ENCODE assay signal across 17 mouse cellular contexts in the genomic region with DNA sequence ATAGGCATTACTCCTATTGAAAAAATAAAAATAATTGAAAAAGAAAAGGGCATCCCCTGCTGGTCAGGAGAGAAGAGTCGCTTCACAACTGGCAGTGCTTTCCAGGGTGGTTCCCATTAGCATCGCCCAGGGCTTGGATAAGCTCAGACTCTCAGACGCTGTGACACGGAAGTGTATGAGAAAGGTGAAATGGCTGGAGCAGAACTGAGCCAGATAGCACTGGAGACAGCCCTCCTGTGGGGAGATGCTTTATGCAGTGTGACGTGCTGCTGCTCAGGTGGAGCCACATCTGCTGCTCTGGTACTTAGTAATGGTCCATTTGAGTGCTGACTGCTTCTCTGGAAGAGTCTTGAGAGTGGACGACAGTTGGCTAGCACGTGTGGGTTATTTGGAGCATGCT. TPM values are rescaled to one million over a fixed set of nuclear protein-coding genes. Genes with fewer than 3 reads are reported as not detected.
DNase-seq lines count a peak whose midpoint lies in the region; ATAC-seq and TF ChIP-seq lines count a peak whose summit lies in the region.
"Had no signal": no experiment of that assay in that cellular context is flagged by ENCODE, and none has a peak within 500 bp of the region (broad histone marks: within the 10 kb centered on the region; RNA-seq: fewer than 3 reads in every experiment).

No protein-coding gene starts in this region.

- WGBS in hindbrain, postnatal 0 days, result 64% methylated on average over 7 of the region's 7 CpGs
- WGBS in hindbrain, embryonic 12.5 days, result 70% methylated on average over 7 of the region's 7 CpGs
- 71% methylated on average over 7 of the region's 7 CpGs for WGBS in lung, postnatal 0 days
- 70% methylated on average over 7 of the region's 7 CpGs for WGBS in stomach, embryonic 16.5 days

- no peaks in the 10 kb centered on the region for H3K4me1 ChIP-seq in hindbrain, postnatal 0 days (ENCODE audit: insufficient read depth, low read length)
- H3K4me1 ChIP-seq in hindbrain, embryonic 12.5 days, result no peaks in the 10 kb centered on the region
- peaks cover 10% of the 10 kb centered on the region; the same call in 1 of the 2 replicates for H3K4me1 ChIP-seq in lung, postnatal 0 days (ENCODE audit: insufficient read depth, low read depth, low read length)
- H3K4me1 ChIP-seq in stomach, embryonic 16.5 days (ENCODE audit: control insufficient read depth, insufficient read depth, low read length), result peaks cover 40% of the 10 kb centered on the region
- H3K4me1 ChIP-seq: limb, embryonic 10.5 days had no signal

- TF ChIP-seq CTCF in hindbrain, postnatal 0 days (IDR thresholded peaks at IDR 0.05; ENCODE audit: low read depth), result peak; percentile 38
- TF ChIP-seq CTCF in lung, postnatal 0 days (IDR thresholded peaks at IDR 0.05), result peak; percentile 39; the same call in 1 of the 2 replicates

- H3K9me3 ChIP-seq in hindbrain, postnatal 0 days (ENCODE audit: low read length), result no peaks in the 10 kb centered on the region
- no peaks in the 10 kb centered on the region for H3K9me3 ChIP-seq in hindbrain, embryonic 12.5 days (replicated peaks)
- no peaks in the 10 kb centered on the region for H3K9me3 ChIP-seq in lung, postnatal 0 days (ENCODE audit: low read length)
- H3K9me3 ChIP-seq in stomach, embryonic 16.5 days (replicated peaks; ENCODE audit: control insufficient read depth, low read length), result no peaks in the 10 kb centered on the region
- H3K9me3 ChIP-seq: limb, embryonic 10.5 days had no signal

- DNase-seq in hindbrain, postnatal 0 days (ENCODE audit: low spot score), result peak; percentile 17
- no peak for DNase-seq in lung, postnatal 0 days (ENCODE audit: low spot score)
- DNase-seq in lung, postnatal 14 days, result no peak
- peak; percentile 62 for DNase-seq in R1 (ENCODE audit: low read depth, low spot score)
- DNase-seq in right cerebral cortex, adult 18-20 months, result no peak
- DNase-seq: cerebellum, adult 9-10 months; heart, adult 11 months; heart, postnatal 36 days; kidney, adult 9 months; layer of hippocampus, adult 9-11 months; midbrain, embryonic 14.5 days; right cerebral cortex, postnatal 4 days; thymus, postnatal 4 days had no signal

- no peak overlapping the region for H3K4me2 ChIP-seq in hindbrain, postnatal 0 days (ENCODE audit: low read depth, low read length)
- no peak overlapping the region for H3K4me2 ChIP-seq in hindbrain, embryonic 12.5 days (replicated peaks)
- no peak overlapping the region for H3K4me2 ChIP-seq in lung, postnatal 0 days (replicated peaks; ENCODE audit: low read depth, low read length)
- H3K4me2 ChIP-seq in stomach, embryonic 16.5 days (ENCODE audit: low read depth, low read length), result no peak overlapping the region

- no peak for TF ChIP-seq EP300 in lung, postnatal 0 days (IDR thresholded peaks at IDR 0.05)

- no peak overlapping the region for H3K27ac ChIP-seq in hindbrain, postnatal 0 days
- no peak overlapping the region for H3K27ac ChIP-seq in hindbrain, embryonic 12.5 days
- H3K27ac ChIP-seq in lung, postnatal 0 days (ENCODE audit: low read length), result no peak overlapping the region
- H3K27ac ChIP-seq in stomach, embryonic 16.5 days (ENCODE audit: low read length), result peak overlapping the region; percentile 4; the same call in 1 of the 2 replicates
- H3K27ac ChIP-seq: limb, embryonic 10.5 days had no signal

- 0 out of 2 replicates have a peak, but pooled peaks have one; percentile 53 for ATAC-seq in hindbrain, postnatal 0 days
- no peak for ATAC-seq in hindbrain, embryonic 12.5 days (ENCODE audit: low FRiP score)
- ATAC-seq in lung, postnatal 0 days, result no peak
- no peak for ATAC-seq in stomach, embryonic 16.5 days (ENCODE audit: insufficient read depth, low FRiP score)
- ATAC-seq: activated CD4-positive, CD25-positive, alpha-beta regulatory T cell, adult 4 months had no signal

- no peaks in the 10 kb centered on the region for H3K36me3 ChIP-seq in hindbrain, postnatal 0 days (ENCODE audit: insufficient read depth, low read length)
- H3K36me3 ChIP-seq in hindbrain, embryonic 12.5 days, result no peaks in the 10 kb centered on the region
- H3K36me3 ChIP-seq in lung, postnatal 0 days (ENCODE audit: insufficient read depth, low read length), result no peaks in the 10 kb centered on the region
- no peaks in the 10 kb centered on the region for H3K36me3 ChIP-seq in stomach, embryonic 16.5 days (ENCODE audit: control insufficient read depth, insufficient read depth, low read length)
- H3K36me3 ChIP-seq: limb, embryonic 10.5 days had no signal

- no peaks in the 10 kb centered on the region for H3K27me3 ChIP-seq in hindbrain, postnatal 0 days (ENCODE audit: insufficient read depth, low read length)
- H3K27me3 ChIP-seq in hindbrain, embryonic 12.5 days, result no peaks in the 10 kb centered on the region
- H3K27me3 ChIP-seq in lung, postnatal 0 days (replicated peaks; ENCODE audit: insufficient read depth, low read length), result no peaks in the 10 kb centered on the region
- H3K27me3 ChIP-seq in stomach, embryonic 16.5 days (ENCODE audit: control insufficient read depth, insufficient read depth, low read length), result no peaks in the 10 kb centered on the region

- H3K4me3 ChIP-seq in hindbrain, postnatal 0 days (ENCODE audit: low read length), result no peak overlapping the region
- no peak overlapping the region for H3K4me3 ChIP-seq in hindbrain, embryonic 12.5 days
- H3K4me3 ChIP-seq in lung, postnatal 0 days (ENCODE audit: low read depth, low read length), result no peak overlapping the region
- no peak overlapping the region for H3K4me3 ChIP-seq in stomach, embryonic 16.5 days (replicated peaks; ENCODE audit: low read length)
- H3K4me3 ChIP-seq: limb, embryonic 10.5 days had no signal

- no peak overlapping the region for H3K9ac ChIP-seq in hindbrain, postnatal 0 days (replicated peaks; ENCODE audit: low read length)
- no peak overlapping the region for H3K9ac ChIP-seq in hindbrain, embryonic 12.5 days
- H3K9ac ChIP-seq in lung, postnatal 0 days (replicated peaks; ENCODE audit: low read depth), result no peak overlapping the region
- peak overlapping the region; percentile 3; the same call in 1 of the 2 replicates for H3K9ac ChIP-seq in stomach, embryonic 16.5 days (ENCODE audit: low read length)

RNA-seq across cellular contexts. Expression of gene Rabgef1, which starts 8.8 kb away (rescaled TPM):
- total RNA-seq in hindbrain, postnatal 0 days (2014; rRNA removed), result 16.1 and 19.9 TPM in 2 replicates
- polyA plus RNA-seq in hindbrain, postnatal 0 days (2015; fragmentation: Nextera tagmentation; extraction: Ambion mirVana), result 27.4 and 28.9 TPM in 2 replicates
- 33.3 and 38.2 TPM in 2 replicates for polyA plus RNA-seq in hindbrain, embryonic 12.5 days (2016; fragmentation: Nextera tagmentation; extraction: Ambion mirVana)
- 48.4 and 50.5 TPM in 2 replicates for polyA plus RNA-seq in lung, postnatal 0 days (2015; fragmentation: Nextera tagmentation; extraction: Ambion mirVana)
- 34.5 and 38.8 TPM in 2 replicates for polyA plus RNA-seq in stomach, embryonic 16.5 days (2015; fragmentation: Nextera tagmentation; extraction: Ambion mirVana)

RNA-seq across cellular contexts. Expression of gene Kctd7, which starts 35.7 kb away (rescaled TPM):
- total RNA-seq in hindbrain, postnatal 0 days (2014; rRNA removed), result 20.8 and 31.7 TPM in 2 replicates
- 10.9 and 11.2 TPM in 2 replicates for polyA plus RNA-seq in hindbrain, postnatal 0 days (2015; fragmentation: Nextera tagmentation; extraction: Ambion mirVana)
- polyA plus RNA-seq in hindbrain, embryonic 12.5 days (2016; fragmentation: Nextera tagmentation; extraction: Ambion mirVana), result 8.7 and 10.1 TPM in 2 replicates
- polyA plus RNA-seq in lung, postnatal 0 days (2015; fragmentation: Nextera tagmentation; extraction: Ambion mirVana), result 5.1 and 5.5 TPM in 2 replicates
- polyA plus RNA-seq in stomach, embryonic 16.5 days (2015; fragmentation: Nextera tagmentation; extraction: Ambion mirVana), result 5.5 and 5.7 TPM in 2 replicates

RNA-seq across cellular contexts. Expression of gene Tmem248, which starts 36.5 kb away (rescaled TPM):
- total RNA-seq in hindbrain, postnatal 0 days (2014; rRNA removed), result 37.1 and 51.2 TPM in 2 replicates
- polyA plus RNA-seq in hindbrain, postnatal 0 days (2015; fragmentation: Nextera tagmentation; extraction: Ambion mirVana), result 26.5 and 30.5 TPM in 2 replicates
- 31.0 and 31.1 TPM in 2 replicates for polyA plus RNA-seq in hindbrain, embryonic 12.5 days (2016; fragmentation: Nextera tagmentation; extraction: Ambion mirVana)
- 41.0 and 46.4 TPM in 2 replicates for polyA plus RNA-seq in lung, postnatal 0 days (2015; fragmentation: Nextera tagmentation; extraction: Ambion mirVana)
- polyA plus RNA-seq in stomach, embryonic 16.5 days (2015; fragmentation: Nextera tagmentation; extraction: Ambion mirVana), result 31.8 and 36.6 TPM in 2 replicates

Comparison
In these comparisons a context has a peak if more than half of its experiments do, and no peak if none do; other contexts are left out.
1. DNase-seq: peak in hindbrain, postnatal 0 days (single experiment) and R1 (single experiment); none in lung, postnatal 0 days (single experiment), lung, postnatal 14 days (single experiment) and right cerebral cortex, adult 18-20 months (single experiment).